Mouse (Mus musculus): ENCODE measurements at regions not wholly inside any gene's neighbourhood (a gene's known extent, or its start where the extent isn't known, plus 50 kb on each side); places are given as distances from the start of the nearest gene placed in this dataset.

DNA sequence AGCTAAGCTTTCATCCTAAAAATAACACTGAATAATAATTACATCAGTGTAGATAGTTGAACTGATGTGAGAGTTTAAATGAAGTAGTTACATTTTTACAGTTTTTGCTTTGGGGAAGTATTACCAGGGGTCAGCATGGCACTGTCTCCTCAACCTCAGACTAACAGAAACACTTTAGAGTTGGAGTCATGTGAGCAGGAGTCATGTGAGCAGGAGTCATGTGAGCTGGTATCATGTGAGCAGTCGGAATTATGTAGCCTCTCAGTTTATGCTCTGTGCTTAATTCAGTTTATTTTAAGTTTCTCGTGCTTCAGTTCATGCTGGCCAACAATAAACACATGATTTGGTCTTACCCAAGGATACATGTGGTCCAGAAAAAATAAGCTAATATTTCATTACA lies 620.5 kb downstream of the Bckdhb start:
- TF ChIP-seq CTCF (conservative IDR thresholded peaks at IDR 0.05; ENCODE audit: low read length) (no peak), NANOG (IDR thresholded peaks at IDR 0.05; ENCODE audit: borderline replicate concordance, low read length) (no peak), POU5F1 (IDR thresholded peaks at IDR 0.05; ENCODE audit: borderline replicate concordance, low read length) (no peak)

Measured in E14TG2a.4 (cell line).